Comparison of ENCODE assay signal across 8 mouse cellular contexts in genomic region chr13:73732742-73733700, GRCm38 (mm10). TPM values are rescaled to one million over a fixed set of nuclear protein-coding genes. Genes with fewer than 3 reads are reported as not detected.
A peak's percentile ranks its signal among the peaks of the same experiment; 100 is the strongest.
DNase-seq lines count a peak whose midpoint lies in the region; ATAC-seq lines count a peak whose summit lies in the region.

Gene Slc12a7 (plus strand): TSS chr13:73733094.

- intact Hi-C loops in left cerebral cortex, postnatal 4 days (cut with DNase I), result no loop called here
- intact Hi-C loops in left cerebral cortex, postnatal 36 days (cut with DNase I), result no loop called here
- intact Hi-C loops in heart, postnatal 36 days (cut with DNase I), result loop anchor here (2.0 kb wide), 1 partner anchor 42 kb away; no protein-coding TSS in a partner anchor

- peaks cover 2% of the 10 kb centered on the region; the same call in 1 of the 2 replicates for H3K27me3 ChIP-seq in embryonic facial prominence, embryonic 11.5 days (ENCODE audit: control insufficient read depth, insufficient read depth, low read length)

- no peaks in the 10 kb centered on the region for H3K4me1 ChIP-seq in embryonic facial prominence, embryonic 11.5 days (ENCODE audit: control insufficient read depth, insufficient read depth, low read length)

- H3K9ac ChIP-seq in embryonic facial prominence, embryonic 11.5 days (replicated peaks; ENCODE audit: low read length), result peak within 1 kb of the TSS; percentile 44; the same call in 1 of the 2 replicates

- no peaks in the 10 kb centered on the region for H3K9me3 ChIP-seq in embryonic facial prominence, embryonic 11.5 days (replicated peaks; ENCODE audit: control insufficient read depth, low read length)

- peak within 1 kb of the TSS; percentile 64 for H3K4me2 ChIP-seq in embryonic facial prominence, embryonic 11.5 days (ENCODE audit: low read depth, low read length)

- H3K36me3 ChIP-seq in embryonic facial prominence, embryonic 11.5 days (replicated peaks; ENCODE audit: control insufficient read depth, insufficient read depth, low read depth, low read length), result no peaks in the 10 kb centered on the region

- no peak within 1 kb of the TSS for H3K27ac ChIP-seq in embryonic facial prominence, embryonic 11.5 days (replicated peaks; ENCODE audit: low read depth, low read length)

- ATAC-seq in embryonic facial prominence, embryonic 11.5 days (replicated peaks; ENCODE audit: insufficient number of reproducible peaks, low FRiP score, low TSS enrichment, low read depth), result peak; percentile 56; the same call in 1 of the 2 replicates

- peak within 1 kb of the TSS; percentile 29 for H3K4me3 ChIP-seq in embryonic facial prominence, embryonic 11.5 days (ENCODE audit: low read depth, low read length)

- no peak for DNase-seq in left cerebral cortex, postnatal 4 days
- DNase-seq in left cerebral cortex, postnatal 36 days (ENCODE audit: low spot score in 2 of 2), result no peak
- DNase-seq in embryonic facial prominence, embryonic 11.5 days (ENCODE audit: low spot score), result peak; percentile 60
- peak in 1 of 2 experiments; percentile 45 for DNase-seq in heart, postnatal 36 days
- DNase-seq in liver, result peak; percentile 53
- DNase-seq in naive thymus-derived CD4-positive, alpha-beta T cell, adult 2 months (ENCODE audit: low read depth), result peak; percentile 52
- no peak for DNase-seq in layer of hippocampus, adult 11-12 months (ENCODE audit: low spot score)
- DNase-seq in layer of hippocampus, postnatal 25 days (ENCODE audit: extremely low spot score in 1 of 2, low spot score in 1 of 2), result no peak

- 3% methylated on average over 43 of the region's 48 CpGs for WGBS in embryonic facial prominence, embryonic 11.5 days

RNA-seq across cellular contexts. Expression of gene Slc12a7, which starts in this region (rescaled TPM):
- 10 to 100 TPM; 12.1 to 12.3 TPM for total RNA-seq in left cerebral cortex, postnatal 4 days (2021)
- 1 to 10 TPM; 3.6 to 3.8 TPM for total RNA-seq in left cerebral cortex, postnatal 36 days (2021)
- polyA plus RNA-seq in embryonic facial prominence, embryonic 11.5 days (2014; fragmentation: Nextera tagmentation; extraction: Ambion mirVana), result 39.6 TPM in 2 replicates
- 100 to 1,000 TPM; 163 to 167 TPM for total RNA-seq in heart, postnatal 36 days (2021)
- 1 to 10 TPM; 4.5 to 5.0 TPM for total RNA-seq in layer of hippocampus, postnatal 25 days (2021)

Comparison
In these comparisons a context has a peak if more than half of its experiments do, and no peak if none do; other contexts are left out.
1. RNA of gene Slc12a7 (total RNA-seq): 163 to 167 TPM in heart, postnatal 36 days; 12.1 to 12.3 TPM in left cerebral cortex, postnatal 4 days, 4.5 to 5.0 TPM in layer of hippocampus, postnatal 25 days and 3.6 to 3.8 TPM in left cerebral cortex, postnatal 36 days; every median in the first group is over 10 times any median in the second.
2. DNase-seq: peak in embryonic facial prominence, embryonic 11.5 days (single experiment), liver (single experiment) and naive thymus-derived CD4-positive, alpha-beta T cell, adult 2 months (single experiment); none in left cerebral cortex, postnatal 4 days (single experiment), left cerebral cortex, postnatal 36 days (0 of 2), layer of hippocampus, adult 11-12 months (single experiment) and layer of hippocampus, postnatal 25 days (0 of 2).